Mouse (Mus musculus) ovary, postnatal 36 days (tissue): ENCODE results near the gene Rsrp1.
A peak's percentile ranks its signal among the peaks of the same experiment; 100 is the strongest.

ENCODE experiments used
- DNase-seq: peaks from one replicate; pipeline ENCODE4 v3.0.0; 2022; ENCODE audit warnings: low spot score, mixed read lengths

The Rsrp1 gene

DNA sequence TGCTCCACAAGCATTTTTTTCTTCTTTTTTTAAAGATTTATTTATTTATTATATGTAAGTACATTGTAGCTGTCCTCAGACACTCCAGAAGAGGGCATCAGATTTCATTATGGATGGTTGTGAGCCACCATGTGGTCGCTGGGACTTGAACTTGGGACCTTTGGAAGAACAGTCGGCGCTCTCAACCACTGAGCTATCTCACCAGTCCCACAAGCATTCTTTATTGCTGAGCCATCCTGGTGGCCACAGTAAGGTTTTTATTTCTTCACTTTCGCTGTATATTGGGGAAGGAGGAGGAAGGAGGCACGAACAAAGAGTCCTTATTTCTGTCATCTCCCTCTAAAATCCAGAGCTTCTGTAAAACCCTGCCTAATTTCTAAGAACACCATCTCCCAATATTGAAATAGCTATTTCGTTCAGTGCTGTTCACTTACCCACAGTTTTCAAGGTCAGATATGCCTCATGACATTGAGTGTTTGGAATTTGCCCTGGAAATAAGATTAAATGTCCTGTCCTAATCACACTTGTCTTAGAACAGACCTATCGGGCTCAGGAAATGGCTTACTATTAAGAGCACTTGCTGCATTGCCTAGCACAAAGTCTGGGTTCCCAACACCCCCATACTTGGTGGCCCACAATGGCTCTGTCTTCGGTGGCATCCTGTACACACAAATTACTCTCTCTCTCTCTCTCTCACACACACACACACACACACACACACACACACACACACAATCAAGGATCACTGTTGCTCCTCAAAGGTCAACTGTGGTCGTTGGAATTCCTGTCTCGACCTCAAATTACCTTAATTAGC lies 1.1 kb upstream of the Rsrp1 start:
- DNase-seq = no peak

- peak; percentile 71 for DNase-seq
Measured at GRCm38 (mm10) chr4:134922925-134923244, 507 bp upstream of the Rsrp1 start.

DNA sequence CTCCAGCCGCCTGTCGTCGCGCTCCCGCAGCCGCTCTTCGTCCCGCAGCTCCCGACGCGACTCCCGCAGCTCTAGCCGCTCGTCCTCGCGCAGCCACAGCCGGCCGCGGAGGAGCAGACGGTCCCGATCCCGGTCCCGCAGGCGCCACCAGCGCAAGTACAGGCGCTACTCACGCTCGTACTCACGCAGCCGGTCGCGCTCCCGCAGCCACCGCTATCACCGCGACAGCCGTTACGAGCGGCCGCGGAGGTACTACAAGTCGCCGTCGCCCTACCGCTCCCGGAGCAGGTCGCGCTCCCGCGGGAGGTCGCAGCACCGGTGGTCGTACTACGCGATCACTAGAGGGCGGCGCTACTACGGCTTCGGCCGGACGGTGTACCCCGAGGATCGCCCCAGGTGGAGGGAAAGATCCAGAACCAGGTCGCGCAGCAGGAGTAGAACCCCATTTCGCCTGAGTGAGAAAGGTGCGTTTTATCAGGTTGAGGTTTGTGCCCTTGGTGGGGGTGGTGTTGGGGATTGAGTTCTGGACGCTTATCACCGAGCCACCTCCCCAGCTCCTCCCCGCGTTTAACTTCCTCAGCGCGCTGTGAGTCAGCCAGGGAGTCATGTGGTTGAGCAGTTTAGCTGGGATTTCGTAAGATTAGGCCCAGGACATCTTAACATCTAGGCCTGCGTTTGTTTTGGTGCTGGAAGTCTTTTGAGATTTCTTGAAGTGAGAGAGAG lies 788 bp downstream of the Rsrp1 start:
- DNase-seq = peak; percentile 51

DNA sequence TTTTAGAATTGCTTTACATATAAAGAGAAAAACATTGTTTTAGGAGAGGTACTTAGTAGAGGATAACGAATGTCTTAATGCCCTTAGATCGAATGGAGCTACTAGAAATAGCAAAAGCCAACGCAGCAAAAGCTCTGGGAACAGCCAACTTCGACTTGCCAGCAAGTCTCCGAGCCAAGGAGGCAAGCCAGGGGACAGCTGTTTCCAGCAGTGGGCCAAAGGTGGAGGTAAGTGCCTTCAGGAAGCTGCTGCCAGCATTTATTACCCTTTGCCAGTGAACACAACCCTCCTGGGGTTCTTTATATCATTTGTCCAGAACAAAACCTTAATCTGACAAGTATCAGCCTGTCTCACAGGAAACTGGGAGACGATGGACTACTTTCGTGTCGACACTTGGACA lies 1.8 kb downstream of the Rsrp1 start:
- no peak for DNase-seq

DNA sequence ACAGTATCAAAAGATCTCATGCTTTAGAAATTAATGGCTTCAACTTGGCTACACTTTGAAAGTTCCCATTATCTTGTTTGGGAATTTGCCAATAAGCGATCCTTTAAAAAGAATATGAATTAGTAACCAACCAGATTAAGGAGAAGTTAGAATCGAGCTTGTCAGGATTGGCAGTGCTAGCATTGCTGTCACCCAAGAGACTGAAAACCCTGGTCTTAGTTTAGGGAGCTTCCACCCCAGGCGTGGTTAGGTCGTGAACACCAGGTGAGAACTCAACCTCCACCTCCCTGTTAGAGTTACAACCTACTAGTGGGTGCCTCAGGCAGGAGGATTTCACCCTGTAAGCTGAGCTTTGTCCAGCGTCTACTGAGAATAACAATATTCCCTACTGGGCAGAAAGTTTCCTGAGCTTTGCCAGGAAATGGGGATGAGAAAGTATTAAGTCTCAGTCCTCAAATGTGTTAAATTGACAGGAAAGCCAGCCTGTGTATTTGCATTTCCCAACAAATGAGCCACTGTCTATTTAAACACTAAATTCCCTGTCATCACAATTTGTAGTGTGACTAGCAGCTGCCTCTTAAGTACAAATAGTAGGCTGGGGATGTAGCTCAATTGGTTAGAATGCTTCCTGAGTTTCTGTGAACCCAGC lies 4.5 kb downstream of the Rsrp1 start:
- no peak for DNase-seq

DNA sequence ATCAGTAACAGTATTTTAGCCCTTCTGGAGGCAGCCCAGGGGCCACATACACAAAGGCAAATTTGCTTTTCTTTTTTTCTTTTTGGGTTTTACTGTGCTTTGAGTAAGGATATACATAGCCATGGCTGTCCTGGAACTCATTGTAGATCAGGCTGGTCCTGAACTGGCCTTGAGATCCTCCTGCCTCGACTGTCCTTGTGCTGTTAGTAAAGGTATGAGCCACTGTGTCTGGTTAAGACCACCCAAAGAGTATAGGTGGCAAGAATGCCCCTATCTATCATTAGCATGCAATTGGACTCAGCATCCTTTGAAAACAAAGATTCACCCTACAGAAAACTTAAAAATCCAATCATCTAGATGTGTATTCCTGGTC lies 5.1 kb downstream of the Rsrp1 start:
- no peak for DNase-seq

GRCm38 (mm10) chr4:134929536-134929935 lies 6.1 kb downstream of the Rsrp1 start:
- no peak for DNase-seq

GRCm38 (mm10) chr4:134930190-134930589 lies 6.8 kb downstream of the Rsrp1 start:
- no peak for DNase-seq

- DNase-seq = peak; percentile 93
Measured at GRCm38 (mm10) chr4:134930684-134931481, 7.5 kb downstream of the Rsrp1 start, which contains the start of gene Syf2. TSS of gene Syf2 (plus strand) at chr4:134930898.

DNA sequence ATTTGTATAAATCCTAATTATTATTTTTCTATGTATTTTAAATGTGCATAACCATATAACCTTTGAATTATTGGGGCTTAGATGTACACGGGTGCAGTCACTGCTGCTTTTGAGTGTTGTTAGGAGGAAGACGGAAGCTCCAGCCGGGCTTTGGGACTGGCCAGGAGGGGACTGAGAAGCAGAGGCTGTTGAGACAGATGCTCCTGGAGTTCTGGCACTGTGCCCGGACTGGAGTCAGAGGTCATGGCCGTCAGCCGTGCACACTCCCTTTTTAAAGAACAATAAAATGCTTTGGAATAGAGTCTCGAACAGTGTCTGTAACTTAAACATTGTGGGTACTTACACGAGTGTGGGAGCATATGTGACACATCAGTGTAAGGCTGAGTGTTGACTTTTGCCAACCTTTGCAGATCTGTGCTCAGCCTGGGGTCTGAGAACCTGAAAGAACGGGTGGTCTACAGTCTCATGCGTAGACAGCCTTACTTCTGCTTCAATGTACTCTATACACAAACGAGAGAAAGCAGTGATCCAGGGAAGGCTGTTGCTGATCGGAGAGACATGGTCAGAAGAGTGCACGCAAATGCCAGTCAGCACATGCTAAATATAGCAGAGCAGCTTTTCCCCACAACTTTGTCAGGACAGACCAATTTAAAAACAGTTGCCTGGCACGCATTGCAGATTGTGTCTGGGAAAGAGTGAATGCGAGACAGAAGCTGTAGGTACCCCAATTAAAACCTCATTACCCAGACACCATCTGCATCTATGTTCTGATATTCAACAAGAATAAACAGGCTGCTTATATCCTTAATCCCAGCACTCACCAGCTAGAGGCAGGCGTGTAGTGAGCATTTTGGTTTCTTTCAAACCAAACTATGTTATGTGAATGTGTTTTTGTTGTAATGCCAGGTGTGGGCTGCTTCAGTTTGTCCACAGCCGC lies 14.1 kb downstream of the Rsrp1 start:
- DNase-seq = peak; percentile 35

GRCm38 (mm10) chr4:134939900-134940299 lies 16.5 kb downstream of the Rsrp1 start:
- DNase-seq = no peak

DNA sequence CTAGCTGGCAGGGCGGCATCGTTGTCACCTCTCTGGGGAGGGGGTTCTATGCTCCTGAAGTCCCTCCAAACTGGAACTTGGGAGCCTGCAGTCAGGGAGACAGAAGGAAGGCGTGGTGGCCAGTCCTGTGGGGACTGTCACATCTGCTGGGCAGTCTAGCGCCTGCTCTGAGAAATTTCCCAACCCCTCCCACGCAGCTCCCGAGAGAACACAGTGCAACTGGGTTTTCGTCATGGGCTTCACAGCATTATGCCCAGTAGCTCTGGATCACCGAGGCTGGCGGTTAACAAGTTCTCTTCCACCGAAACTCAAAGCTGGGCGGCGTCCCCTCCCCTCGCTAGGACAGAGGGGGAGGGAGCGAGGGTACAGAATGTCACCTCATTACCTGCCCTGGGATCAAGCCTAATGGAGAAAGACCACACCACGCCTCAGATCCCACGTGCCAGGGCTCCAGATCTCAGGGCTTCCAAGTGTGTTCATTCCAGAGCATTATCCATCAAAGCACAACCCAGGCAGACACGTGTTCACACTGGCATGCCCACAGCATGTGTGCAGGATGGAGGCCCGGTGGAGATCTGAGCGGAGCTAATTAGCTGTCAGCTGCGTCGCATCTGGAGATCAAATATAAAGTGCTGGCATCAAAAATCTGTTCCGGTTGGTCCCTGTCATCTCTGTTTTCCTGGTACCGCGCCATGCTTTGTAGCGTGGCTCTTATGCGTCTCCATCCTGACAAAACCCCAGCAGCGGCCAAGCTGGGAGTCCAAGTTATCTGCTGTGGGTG lies 20.6 kb downstream of the Rsrp1 start:
- no peak for DNase-seq

DNA sequence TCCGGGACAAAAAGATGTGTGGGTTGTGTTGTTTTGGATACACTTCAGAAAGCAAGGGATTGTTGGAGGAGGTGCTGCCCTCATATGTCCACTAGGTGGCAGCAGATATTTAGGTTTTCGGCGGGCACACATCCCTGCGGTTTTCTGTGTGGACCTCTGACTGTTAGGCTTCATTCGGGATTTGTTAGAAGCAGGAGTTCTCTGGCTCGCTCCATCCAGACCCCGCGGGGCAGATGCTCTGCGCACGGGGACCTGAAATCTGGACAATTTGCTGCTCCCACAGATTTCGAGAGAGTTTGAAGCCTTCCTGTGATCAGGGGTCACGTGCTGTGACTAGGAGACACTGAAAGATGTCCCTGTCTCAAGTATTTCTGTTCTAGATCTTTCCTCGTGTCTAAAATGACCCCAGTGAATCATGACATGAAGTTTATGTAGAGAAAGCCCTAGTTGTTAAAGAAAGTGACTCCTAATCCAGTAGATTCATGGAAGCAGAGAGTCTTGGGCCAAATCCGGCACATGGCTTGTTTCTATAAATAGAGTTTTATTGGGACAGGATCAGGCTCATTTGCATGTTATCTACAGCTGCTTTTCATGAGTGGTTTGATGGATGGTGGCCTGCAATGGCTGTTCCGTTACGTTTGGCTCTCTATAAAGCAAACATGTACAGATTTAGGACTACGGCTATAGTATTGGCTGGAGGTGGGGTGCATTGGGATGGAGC lies 22.8 kb downstream of the Rsrp1 start:
- peak; percentile 61 for DNase-seq

GRCm38 (mm10) chr4:134950518-134951091 lies 27.2 kb downstream of the Rsrp1 start:
- peak; percentile 37 for DNase-seq

- DNase-seq = no peak
Measured at GRCm38 (mm10) chr4:134954461-134954860, 31.1 kb downstream of the Rsrp1 start.

DNA sequence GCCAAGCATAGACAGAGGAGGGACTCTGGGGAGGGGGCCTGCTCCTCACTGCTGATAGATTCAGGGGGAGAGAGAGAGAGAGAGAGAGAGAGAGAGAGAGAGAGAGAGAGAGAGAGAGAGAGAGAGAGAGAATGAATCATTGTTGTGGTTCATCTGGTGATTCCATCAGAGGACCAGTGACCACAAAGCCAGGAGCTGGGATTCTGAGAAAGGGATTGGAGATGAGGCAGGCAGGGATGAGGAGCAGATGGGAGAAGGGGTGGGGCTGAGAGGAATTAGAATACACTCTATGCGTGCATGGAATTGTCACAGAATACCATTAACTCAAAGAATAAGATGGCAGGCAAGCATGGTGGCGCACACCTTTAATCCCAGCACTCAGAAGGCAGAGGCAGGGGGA lies 31.8 kb downstream of the Rsrp1 start:
- no peak for DNase-seq

DNA sequence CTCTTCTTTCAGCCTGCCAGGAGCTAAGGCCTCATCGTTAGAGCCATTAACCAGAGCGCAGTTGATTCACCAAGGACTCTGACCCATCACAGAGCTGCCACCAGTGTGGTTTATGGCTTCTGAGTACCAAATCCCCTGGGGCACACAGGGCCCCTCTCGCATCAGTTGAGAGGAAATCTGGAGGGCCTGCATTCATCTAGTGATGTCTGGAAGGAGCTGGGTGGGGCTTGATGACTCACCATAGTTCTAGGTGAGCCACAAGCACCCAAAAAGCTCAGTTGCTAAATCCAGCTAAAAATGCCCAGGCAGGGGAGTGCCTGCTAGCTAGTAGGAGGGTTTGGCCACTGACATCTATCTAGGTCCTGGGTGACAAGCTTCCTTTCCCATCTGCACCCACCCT lies 32.5 kb downstream of the Rsrp1 start:
- no peak for DNase-seq

DNA sequence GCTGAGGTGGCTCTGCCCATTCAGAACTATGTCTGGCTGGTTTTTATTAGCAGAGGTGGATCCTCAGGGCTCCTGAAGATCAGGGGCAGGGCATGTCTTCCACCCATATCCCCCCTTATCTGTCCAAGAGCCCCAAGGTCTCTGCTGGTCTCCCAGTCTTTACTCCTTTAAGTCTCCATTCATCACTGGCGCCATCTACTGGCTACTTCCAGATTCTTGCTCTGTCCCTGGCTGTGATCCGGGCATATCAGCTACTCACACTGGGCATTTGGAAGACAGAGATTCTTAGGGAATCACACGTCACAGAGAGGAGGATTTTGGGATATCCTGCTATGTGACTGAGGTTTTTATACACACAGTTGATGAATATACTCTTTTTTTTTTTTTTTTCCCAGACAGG lies 32.9 kb downstream of the Rsrp1 start:
- peak; percentile 60 for DNase-seq
